Mouse (Mus musculus) heart, adult 2 months (tissue): ENCODE measurements around the gene Lekr1. TPM values are rescaled to one million over a fixed set of nuclear protein-coding genes. Genes with fewer than 3 reads are reported as not detected.

Experiments used
- DNase-seq, 2 experiments: peaks; one replicate each; pipeline ENCODE4 v3.0.0; 2021
- H3K27ac ChIP-seq: fragments of 200-600 bp; 2 replicates; pipeline ENCODE4 v1.8.1; 2022
- H3K27me3 ChIP-seq: fragments of 200-500 bp; 2 replicates; pipeline ENCODE4 v1.6.1; 2012; ENCODE audit warnings: mild to moderate bottlenecking, low read length, inconsistent platforms, mixed read lengths; ENCODE audit not compliant: control insufficient read depth, insufficient read depth
- H3K36me3 ChIP-seq: fragments of 200-500 bp; 2 replicates; pipeline ENCODE4 v1.6.1; 2012; ENCODE audit warnings: low read length, inconsistent platforms; ENCODE audit not compliant: control insufficient read depth, insufficient read depth
- H3K4me1 ChIP-seq: fragments of 200-500 bp; 2 replicates; pipeline ENCODE4 v1.6.1; 2011; ENCODE audit warnings: low read length; ENCODE audit not compliant: control insufficient read depth, insufficient read depth
- H3K4me3 ChIP-seq: fragments of 200-600 bp; 2 replicates; pipeline ENCODE4 v1.8.1; 2022
- H3K79me2 ChIP-seq: fragments of 200-500 bp; replicated peaks from 2 replicates; pipeline ENCODE4 v1.6.1; 2012; ENCODE audit warnings: mild to moderate bottlenecking, inconsistent platforms, low read length, moderate library complexity, mixed read lengths; ENCODE audit not compliant: control insufficient read depth, insufficient read depth
- H3K9ac ChIP-seq: fragments of 200-500 bp; 2 replicates; pipeline ENCODE4 v1.6.1; 2012; ENCODE audit warnings: low read depth, mild to moderate bottlenecking, control low read depth, inconsistent platforms, low read length, mixed read lengths
- CTCF ChIP-seq: fragments of 200-600 bp; IDR thresholded peaks from 2 replicates; pipeline ENCODE4 v1.8.1; 2022; ENCODE audit warnings: antibody characterized with exemption, mild to moderate bottlenecking, moderate library complexity
- EP300 ChIP-seq: fragments of 200-500 bp; IDR thresholded peaks from 2 replicates; pipeline ENCODE4 v1.6.1; 2011; ENCODE audit warnings: low read depth, low read length, control low read depth; ENCODE audit not compliant: insufficient read depth
- POLR2A ChIP-seq: fragments of 200-500 bp; IDR thresholded peaks from 2 replicates; pipeline ENCODE4 v1.6.1; 2011; ENCODE audit warnings: mild to moderate bottlenecking, low read depth, low read length, control low read depth; ENCODE audit not compliant: insufficient read depth
- WGBS: fragments of 180-500 bp; shearing (Covaris S2); methylation state at CpG from one replicate; pipeline ENCODE4 v1.1.7; 2018; 5-methylcytosine and 5-hydroxymethylcytosine counted together
- intact Hi-C: fragments of 180-260 bp; cut with DNase I; formaldehyde crosslinking; loops from one replicate; pipeline ENCODE4 v1.15.1; 2025
- polyA plus RNA-seq: library from polyadenylated mRNA; depleted of rRNA; stranded (reverse); fragments of >200 nt; gene quantifications from 2 replicates; pipeline ENCODE4 v1.2.3, GENCODE M21; 2012
- total RNA-seq, 2 experiments: library from RNA; stranded (reverse); gene quantifications; 2 replicates each; pipeline ENCODE4 v1.2.3; 2021

Gene Lekr1
- total and polyA plus RNA-seq, 3 experiments, result 0.84 to 2.2 (median 2.1) TPM

DNA sequence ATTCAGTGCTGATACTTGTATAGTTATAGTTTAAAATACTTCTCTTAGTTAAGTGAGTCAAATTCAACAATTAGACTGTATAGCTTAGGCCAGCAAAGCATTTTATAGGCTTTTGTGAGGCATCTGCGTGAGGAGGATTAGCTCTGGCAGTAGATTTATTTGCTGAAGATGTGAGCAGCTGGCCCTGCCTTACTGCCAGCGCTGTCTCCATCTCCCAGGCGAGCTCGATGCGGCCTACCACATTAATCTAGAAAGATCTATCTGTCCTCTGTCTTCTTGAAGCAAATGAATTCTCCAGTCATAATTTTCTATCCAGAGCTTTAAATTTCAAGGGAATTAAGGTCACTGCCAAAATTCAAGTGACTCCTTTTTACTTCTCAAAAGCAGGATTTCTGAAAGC, 170.4 kb downstream of the Lekr1 start:
- no peaks in the 10 kb centered on the region for H3K4me1 ChIP-seq
- intact Hi-C loops, result no loop called here
- 83% methylated on average over 5 of the region's 5 CpGs for WGBS
- no peaks in the 10 kb centered on the region for H3K36me3 ChIP-seq
- TF ChIP-seq CTCF, result no peak
- TF ChIP-seq POLR2A, result no peak
- no peak for TF ChIP-seq EP300
- no peak overlapping the region for H3K4me3 ChIP-seq
- no peak overlapping the region for H3K9ac ChIP-seq
- H3K79me2 ChIP-seq, result no peaks in the 10 kb centered on the region
- H3K27ac ChIP-seq, result no peak overlapping the region
- DNase-seq, result no peak
- H3K27me3 ChIP-seq, result no peaks in the 10 kb centered on the region

DNA sequence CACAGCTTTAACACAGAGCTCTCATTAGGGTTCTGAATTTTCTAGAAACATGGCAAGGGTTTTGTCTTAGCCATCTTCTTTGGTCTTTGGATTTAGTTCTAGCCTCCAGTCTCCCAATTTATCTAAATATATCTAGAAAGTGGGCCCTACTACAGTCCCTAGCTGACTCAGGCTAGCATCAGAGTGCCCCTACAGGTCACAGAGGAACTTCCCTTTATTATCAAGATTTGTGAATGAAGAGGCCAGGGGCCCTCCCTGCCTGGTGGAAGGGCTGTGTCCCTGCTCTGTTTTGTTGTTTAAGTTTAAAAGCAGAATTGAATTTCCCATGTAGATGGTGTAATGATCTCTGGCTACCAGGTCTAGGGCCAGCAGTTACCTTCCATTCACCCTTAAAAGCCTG, 173.6 kb downstream of the Lekr1 start:
- no peak overlapping the region for H3K9ac ChIP-seq
- no peak for TF ChIP-seq CTCF
- no peak for TF ChIP-seq EP300
- no peak for TF ChIP-seq POLR2A
- no peak for DNase-seq
- H3K79me2 ChIP-seq, result no peaks in the 10 kb centered on the region
- H3K27ac ChIP-seq, result no peak overlapping the region
- H3K27me3 ChIP-seq, result no peaks in the 10 kb centered on the region
- intact Hi-C loops, result no loop called here
- H3K4me3 ChIP-seq, result no peak overlapping the region
- H3K4me1 ChIP-seq, result no peaks in the 10 kb centered on the region; the same call in none of the 2 replicates
- peaks cover 6% of the 10 kb centered on the region; the same call in 1 of the 2 replicates for H3K36me3 ChIP-seq

DNA sequence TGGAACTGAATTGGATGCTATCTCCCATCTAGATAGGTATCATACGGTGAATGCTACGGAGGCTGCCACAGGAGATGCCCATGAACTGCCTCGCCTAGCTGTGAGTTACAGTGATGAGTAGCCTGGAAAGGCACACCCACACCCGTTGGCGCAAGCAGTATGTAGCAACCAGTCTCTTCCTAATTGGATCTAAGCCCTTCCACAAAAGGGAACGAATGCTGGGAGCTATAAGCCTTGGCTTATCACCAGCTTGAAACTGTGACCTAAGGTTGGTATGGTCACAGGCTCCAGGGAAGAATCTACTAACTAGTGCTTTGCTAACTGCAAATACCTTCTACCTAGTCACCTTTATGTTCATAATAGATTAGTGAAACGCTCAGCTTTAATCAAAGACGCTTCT, 175.1 kb downstream of the Lekr1 start:
- 84% methylated on average over 8 of the region's 8 CpGs for WGBS
- DNase-seq, result no peak
- Histone ChIP-seq H3K4me3 (no peak overlapping the region), H3K27me3 (no peaks in the 10 kb centered on the region), H3K79me2 (no peaks in the 10 kb centered on the region), H3K9ac (no peak overlapping the region), H3K36me3 (peaks cover 6% of the 10 kb centered on the region; the same call in 1 of the 2 replicates), H3K27ac (no peak overlapping the region), H3K4me1 (peaks cover 4% of the 10 kb centered on the region)
- intact Hi-C loops, result no loop called here
- TF ChIP-seq CTCF, result no peak
- no peak for TF ChIP-seq POLR2A
- no peak for TF ChIP-seq EP300

DNA sequence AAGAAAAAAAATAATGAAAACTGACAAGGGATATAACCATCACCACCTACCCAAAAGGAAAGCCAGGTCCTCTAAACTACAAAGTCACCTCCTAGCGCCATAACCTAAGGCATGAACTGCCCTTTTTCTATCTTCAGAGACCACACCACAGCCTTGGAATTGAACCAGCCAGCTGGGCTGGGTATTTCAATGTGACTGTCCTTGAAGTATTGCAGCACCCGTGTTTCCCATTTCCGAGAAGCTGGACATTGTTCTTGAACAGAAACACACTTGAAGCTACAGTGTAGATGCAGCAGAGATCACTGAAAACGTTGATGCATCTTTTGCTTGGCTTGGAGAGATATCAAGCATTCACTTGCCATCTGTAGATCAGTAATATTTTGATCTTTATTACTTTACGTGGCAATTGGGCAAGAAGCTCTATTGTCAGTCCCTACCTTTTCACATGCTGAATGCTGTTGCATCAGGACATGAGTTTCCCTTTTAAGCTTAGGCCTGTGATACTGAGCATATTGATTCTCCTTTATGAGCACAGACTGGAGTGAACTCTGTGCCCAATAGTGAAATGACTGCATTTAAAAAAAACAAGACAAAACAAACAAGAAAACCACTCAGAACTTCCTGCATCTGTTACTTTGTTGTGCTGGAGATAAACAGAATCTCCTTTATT, 176.6 kb downstream of the Lekr1 start:
- Histone ChIP-seq H3K27me3 (no peaks in the 10 kb centered on the region), H3K27ac (no peak overlapping the region; the same call in 1 of the 2 replicates), H3K4me3 (no peak overlapping the region), H3K36me3 (peaks cover 6% of the 10 kb centered on the region; the same call in 1 of the 2 replicates), H3K79me2 (no peaks in the 10 kb centered on the region), H3K9ac (no peak overlapping the region), H3K4me1 (peaks cover 4% of the 10 kb centered on the region)
- WGBS, result 42% methylated on average over 5 of the region's 5 CpGs
- DNase-seq, result no peak
- no peak for TF ChIP-seq EP300
- TF ChIP-seq CTCF, result no peak
- TF ChIP-seq POLR2A, result no peak
- intact Hi-C loops, result no loop called here

DNA sequence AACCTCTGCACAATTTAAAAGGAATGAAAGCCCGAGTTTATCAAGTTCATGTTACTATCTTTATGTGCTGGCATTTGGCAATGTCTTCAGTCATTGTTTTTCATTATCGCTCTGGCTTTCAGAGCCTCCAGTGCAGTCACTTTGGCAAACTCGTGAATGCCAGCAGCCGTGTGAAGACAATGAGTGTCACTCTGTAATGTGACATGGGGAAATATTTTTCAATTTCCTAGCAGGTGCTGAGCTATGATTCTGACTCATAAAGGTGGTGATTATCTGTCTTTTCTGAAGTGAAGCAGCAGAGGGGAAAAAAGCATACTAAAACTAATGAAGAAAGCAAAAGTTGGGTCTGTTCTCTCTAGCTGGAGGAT, 177.1 kb downstream of the Lekr1 start:
- intact Hi-C loops, result no loop called here
- 14% methylated on average over 4 of the region's 4 CpGs for WGBS
- no peak overlapping the region; the same call in 1 of the 2 replicates for H3K27ac ChIP-seq
- H3K9ac ChIP-seq, result no peak overlapping the region
- peaks cover 6% of the 10 kb centered on the region; the same call in 1 of the 2 replicates for H3K36me3 ChIP-seq
- no peak overlapping the region for H3K4me3 ChIP-seq
- TF ChIP-seq POLR2A (no peak), CTCF (no peak), EP300 (no peak)
- DNase-seq, result no peak
- no peaks in the 10 kb centered on the region for H3K79me2 ChIP-seq
- peaks cover 4% of the 10 kb centered on the region for H3K4me1 ChIP-seq
- no peaks in the 10 kb centered on the region for H3K27me3 ChIP-seq

DNA sequence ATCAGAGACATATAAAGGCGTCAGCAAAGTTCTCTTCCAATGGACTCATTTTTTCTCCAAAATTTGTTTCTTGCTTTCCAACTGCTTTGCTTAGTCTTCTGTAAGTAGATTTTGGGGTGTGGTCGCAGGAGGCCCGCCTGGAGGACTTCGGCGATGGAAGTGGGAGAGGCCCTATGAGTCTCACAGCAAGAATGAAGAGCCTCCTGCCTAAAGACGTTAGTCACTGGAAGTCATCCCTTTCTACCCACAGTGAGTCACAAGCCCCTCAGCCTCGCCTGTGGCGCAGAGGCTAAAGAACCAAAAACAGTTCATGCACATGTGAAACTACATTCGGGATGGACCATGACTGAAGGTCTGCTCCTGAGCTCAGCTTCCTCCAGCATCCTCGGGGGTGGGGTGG, 178.3 kb downstream of the Lekr1 start:
- H3K27ac ChIP-seq, result no peak overlapping the region
- intact Hi-C loops, result no loop called here
- H3K9ac ChIP-seq, result no peak overlapping the region
- DNase-seq, result no peak
- H3K4me3 ChIP-seq, result no peak overlapping the region
- peaks cover 6% of the 10 kb centered on the region; the same call in 1 of the 2 replicates for H3K36me3 ChIP-seq
- TF ChIP-seq EP300, result no peak
- TF ChIP-seq CTCF, result no peak
- no peak for TF ChIP-seq POLR2A
- H3K4me1 ChIP-seq, result peaks cover 4% of the 10 kb centered on the region
- 85% methylated on average over 10 of the region's 10 CpGs for WGBS
- H3K27me3 ChIP-seq, result no peaks in the 10 kb centered on the region
- H3K79me2 ChIP-seq, result no peaks in the 10 kb centered on the region
